Mouse (Mus musculus) heart, embryonic 15.5 days (tissue): ENCODE results near the gene Il34. TPM values are rescaled to one million over a fixed set of nuclear protein-coding genes. Genes with fewer than 3 reads are reported as not detected.
A peak's percentile ranks its signal among the peaks of the same experiment; 100 is the strongest.

ENCODE experiments used
- ATAC-seq: fragments of 200-750 bp; cut with Nextera tagmentation; replicated peaks from 2 replicates; pipeline ENCODE4 v1.8.0; 2017; ENCODE audit warnings: low read depth, moderate TSS enrichment; ENCODE audit not compliant: insufficient number of reproducible peaks, insufficient read depth, low FRiP score
- H3K27ac ChIP-seq: fragments of 300-500 bp; sonication (generic); 2 replicates; pipeline ENCODE4 v1.5.1; 2015; ENCODE audit warnings: mild to moderate bottlenecking, inconsistent platforms
- H3K27me3 ChIP-seq: fragments of 300-500 bp; sonication (generic); 2 replicates; pipeline ENCODE4 v1.6.1; 2015; ENCODE audit warnings: inconsistent platforms
- H3K36me3 ChIP-seq: fragments of 300-500 bp; sonication (generic); 2 replicates; pipeline ENCODE4 v1.6.1; 2015; ENCODE audit warnings: mild to moderate bottlenecking, inconsistent platforms
- H3K4me1 ChIP-seq: fragments of 300-500 bp; sonication (generic); replicated peaks from 2 replicates; pipeline ENCODE4 v1.6.1; 2015; ENCODE audit warnings: inconsistent platforms
- H3K4me2 ChIP-seq: fragments of 300-500 bp; sonication (generic); 2 replicates; pipeline ENCODE4 v1.6.1; 2015; ENCODE audit warnings: inconsistent platforms, mild to moderate bottlenecking, moderate library complexity
- H3K4me3 ChIP-seq: fragments of 300-500 bp; sonication (generic); 2 replicates; pipeline ENCODE4 v1.5.1; 2015; ENCODE audit warnings: mild to moderate bottlenecking, inconsistent platforms
- H3K9ac ChIP-seq: fragments of 300-500 bp; sonication (generic); 2 replicates; pipeline ENCODE4 v1.6.1; 2015; ENCODE audit warnings: mild to moderate bottlenecking, inconsistent platforms
- H3K9me3 ChIP-seq: fragments of 300-500 bp; sonication (generic); replicated peaks from 2 replicates; pipeline ENCODE4 v1.6.1; 2016; ENCODE audit warnings: inconsistent platforms
- WGBS: fragments of 180-500 bp; shearing (Covaris S2); methylation state at CpG from one replicate; pipeline ENCODE4 v1.1.7; 2015; ENCODE audit warnings: mixed read lengths; 5-methylcytosine and 5-hydroxymethylcytosine counted together
- polyA plus RNA-seq: library from polyadenylated mRNA; unstranded; fragments of >200 nt; fragmentation: Nextera tagmentation; extraction: Ambion mirVana; gene quantifications from 2 replicates; pipeline ENCODE4 v1.2.1, GENCODE M21; 2015

Gene Il34
- polyA plus RNA-seq, 1 experiment from 2014 or later: 0.94 TPM

- WGBS: 87% methylated on average over 8 of the region's 8 CpGs
- no peak for ATAC-seq
- H3K27me3 ChIP-seq: no peaks in the 10 kb centered on the region
- H3K4me1 ChIP-seq: peaks cover 81% of the 10 kb centered on the region
- H3K27ac ChIP-seq: peak overlapping the region; percentile 91
- no peak overlapping the region for H3K4me2 ChIP-seq
- no peak overlapping the region for H3K4me3 ChIP-seq
- H3K36me3 ChIP-seq: no peaks in the 10 kb centered on the region
- no peaks in the 10 kb centered on the region for H3K9me3 ChIP-seq
- H3K9ac ChIP-seq: no peak overlapping the region
Observed at GRCm38 (mm10) chr8:110718209-110718968, 87.3 kb downstream of the Il34 start.

- Histone ChIP-seq H3K4me1 (peaks cover 81% of the 10 kb centered on the region), H3K27ac (peak overlapping the region; percentile 81; the same call in 1 of the 2 replicates), H3K4me3 (no peak overlapping the region), H3K9ac (no peak overlapping the region), H3K4me2 (no peak overlapping the region), H3K36me3 (no peaks in the 10 kb centered on the region), H3K9me3 (no peaks in the 10 kb centered on the region), H3K27me3 (no peaks in the 10 kb centered on the region)
- WGBS: 73% methylated on average over 7 of the region's 7 CpGs
- no peak for ATAC-seq
Observed at GRCm38 (mm10) chr8:110717131-110717530, 88.6 kb downstream of the Il34 start.

- 34% methylated on average over 4 of the region's 4 CpGs for WGBS
- H3K9ac ChIP-seq: peak overlapping the region; percentile 27; the same call in 1 of the 2 replicates
- peak; percentile 41 for ATAC-seq
Observed at GRCm38 (mm10) chr8:110716075-110716474, 89.6 kb downstream of the Il34 start.

GRCm38 (mm10) chr8:110714827-110715519 lies 90.8 kb downstream of the Il34 start:
- H3K9ac ChIP-seq: peak overlapping the region; percentile 15; the same call in 1 of the 2 replicates
- no peaks in the 10 kb centered on the region for H3K9me3 ChIP-seq
- no peaks in the 10 kb centered on the region for H3K27me3 ChIP-seq
- H3K4me3 ChIP-seq: no peak overlapping the region
- H3K4me1 ChIP-seq: peaks cover 92% of the 10 kb centered on the region
- no peak; the same call in 1 of the 2 replicates for ATAC-seq
- WGBS: 55% methylated on average over 15 of the region's 15 CpGs
- peak overlapping the region; percentile 81 for H3K27ac ChIP-seq
- peak overlapping the region; percentile 7; the same call in 1 of the 2 replicates for H3K4me2 ChIP-seq
- H3K36me3 ChIP-seq: no peaks in the 10 kb centered on the region

More at GRCm38 (mm10) chr8:110716075-110716474, 89.6 kb downstream of the Il34 start:
- Histone ChIP-seq H3K36me3 (no peaks in the 10 kb centered on the region), H3K27ac (peak overlapping the region; percentile 81), H3K9me3 (no peaks in the 10 kb centered on the region), H3K27me3 (no peaks in the 10 kb centered on the region), H3K4me3 (no peak overlapping the region), H3K4me1 (peaks cover 92% of the 10 kb centered on the region), H3K4me2 (0 out of 2 replicates have a peak overlapping the region, but pooled peaks have one; percentile 7)

- no peaks in the 10 kb centered on the region for H3K9me3 ChIP-seq
- WGBS: 48% methylated on average over 7 of the region's 7 CpGs
- H3K4me1 ChIP-seq: peaks cover 79% of the 10 kb centered on the region
- peak overlapping the region; percentile 84 for H3K27ac ChIP-seq
- no peaks in the 10 kb centered on the region for H3K36me3 ChIP-seq
- no peak for ATAC-seq
- H3K4me2 ChIP-seq: no peak overlapping the region
- H3K4me3 ChIP-seq: no peak overlapping the region
- no peak overlapping the region for H3K9ac ChIP-seq
- no peaks in the 10 kb centered on the region for H3K27me3 ChIP-seq
Observed at GRCm38 (mm10) chr8:110713073-110713472, 92.7 kb downstream of the Il34 start.

- Histone ChIP-seq H3K4me2 (no peak overlapping the region; the same call in 1 of the 2 replicates), H3K4me3 (no peak overlapping the region), H3K9ac (0 out of 2 replicates have a peak overlapping the region, but pooled peaks have one; percentile 2), H3K27ac (peak overlapping the region; percentile 84), H3K36me3 (no peaks in the 10 kb centered on the region), H3K9me3 (no peaks in the 10 kb centered on the region), H3K27me3 (no peaks in the 10 kb centered on the region), H3K4me1 (peaks cover 71% of the 10 kb centered on the region)
- 34% methylated on average over 13 of the region's 13 CpGs for WGBS
- ATAC-seq: peak; percentile 77
Observed at GRCm38 (mm10) chr8:110711271-110711934, 94.3 kb downstream of the Il34 start.

GRCm38 (mm10) chr8:110710593-110710992 lies 95.1 kb downstream of the Il34 start:
- Histone ChIP-seq H3K4me2 (no peak overlapping the region), H3K4me1 (peaks cover 71% of the 10 kb centered on the region), H3K4me3 (no peak overlapping the region), H3K9ac (0 out of 2 replicates have a peak overlapping the region, but pooled peaks have one; percentile 2), H3K36me3 (no peaks in the 10 kb centered on the region), H3K27ac (peak overlapping the region; percentile 84), H3K27me3 (no peaks in the 10 kb centered on the region), H3K9me3 (no peaks in the 10 kb centered on the region)
- ATAC-seq: no peak
- WGBS: 50% methylated on average over 3 of the region's 3 CpGs

- no peak overlapping the region for H3K9ac ChIP-seq
- H3K36me3 ChIP-seq: no peaks in the 10 kb centered on the region
- WGBS: 82% methylated on average over 11 of the region's 11 CpGs
- H3K27me3 ChIP-seq: no peaks in the 10 kb centered on the region
- peaks cover 73% of the 10 kb centered on the region for H3K4me1 ChIP-seq
- no peak for ATAC-seq
- H3K27ac ChIP-seq: no peak overlapping the region
- no peak overlapping the region for H3K4me2 ChIP-seq
- no peaks in the 10 kb centered on the region for H3K9me3 ChIP-seq
- H3K4me3 ChIP-seq: no peak overlapping the region
Observed at GRCm38 (mm10) chr8:110708429-110708828, 97.3 kb downstream of the Il34 start.

- no peak for ATAC-seq
- no peak overlapping the region for H3K4me3 ChIP-seq
- H3K9me3 ChIP-seq: no peaks in the 10 kb centered on the region
- whole genome bisulfite sequencing: 88% methylated on average over 3 of the region's 3 CpGs
- H3K9ac ChIP-seq: no peak overlapping the region
- no peak overlapping the region; the same call in 1 of the 2 replicates for H3K27ac ChIP-seq
- H3K4me2 ChIP-seq: no peak overlapping the region
- no peaks in the 10 kb centered on the region for H3K27me3 ChIP-seq
- peaks cover 72% of the 10 kb centered on the region for H3K4me1 ChIP-seq
- H3K36me3 ChIP-seq: no peaks in the 10 kb centered on the region
Observed at GRCm38 (mm10) chr8:110706288-110706870, 99.3 kb downstream of the Il34 start.

- H3K4me1 ChIP-seq: peaks cover 65% of the 10 kb centered on the region
- no peaks in the 10 kb centered on the region for H3K27me3 ChIP-seq
- H3K4me3 ChIP-seq: no peak overlapping the region
- H3K9ac ChIP-seq: no peak overlapping the region
- H3K4me2 ChIP-seq: no peak overlapping the region
- H3K27ac ChIP-seq: peak overlapping the region; percentile 25
- 49% methylated on average over 14 of the region's 14 CpGs for WGBS
- H3K9me3 ChIP-seq: no peaks in the 10 kb centered on the region
- H3K36me3 ChIP-seq: no peaks in the 10 kb centered on the region
- no peak for ATAC-seq
Observed at GRCm38 (mm10) chr8:110705391-110706287, 100.1 kb downstream of the Il34 start.
